Mouse (Mus musculus) liver, embryonic 13.5 days (tissue): ENCODE data around the gene Sult1a1. TPM values are rescaled to one million over a fixed set of nuclear protein-coding genes. Genes with fewer than 3 reads are reported as not detected.

Experiments
- ATAC-seq: fragments of 200-750 bp; cut with Nextera tagmentation; 2 replicates; pipeline ENCODE4 v1.8.0; 2017; ENCODE audit warnings: low read depth, mild to moderate bottlenecking, moderate number of reproducible peaks, moderate library complexity
- DNase-seq: peaks from one replicate; pipeline ENCODE4 v3.0.0; 2022
- H3K27ac ChIP-seq: fragments of 300-500 bp; sonication (generic); 2 replicates; pipeline ENCODE4 v1.5.1; 2015; ENCODE audit warnings: moderate library complexity, mild to moderate bottlenecking, inconsistent platforms
- H3K27me3 ChIP-seq: fragments of 300-500 bp; sonication (generic); 2 replicates; pipeline ENCODE4 v1.6.1; 2015; ENCODE audit warnings: mild to moderate bottlenecking, inconsistent platforms
- H3K36me3 ChIP-seq: fragments of 300-500 bp; sonication (generic); 2 replicates; pipeline ENCODE4 v1.6.1; 2015; ENCODE audit warnings: mild to moderate bottlenecking, inconsistent platforms
- H3K4me1 ChIP-seq: fragments of 300-500 bp; sonication (generic); replicated peaks from 2 replicates; pipeline ENCODE4 v1.6.1; 2015; ENCODE audit warnings: inconsistent platforms
- H3K4me2 ChIP-seq: fragments of 300-500 bp; sonication (generic); 2 replicates; pipeline ENCODE4 v1.6.1; 2015; ENCODE audit warnings: inconsistent platforms, mild to moderate bottlenecking, moderate library complexity
- H3K4me3 ChIP-seq: fragments of 300-500 bp; sonication (generic); replicated peaks from 2 replicates; pipeline ENCODE4 v1.5.1; 2015; ENCODE audit warnings: mild to moderate bottlenecking, inconsistent platforms
- H3K9ac ChIP-seq: fragments of 300-500 bp; sonication (generic); 2 replicates; pipeline ENCODE4 v1.6.1; 2015; ENCODE audit warnings: mild to moderate bottlenecking, inconsistent platforms
- H3K9me3 ChIP-seq: fragments of 300-500 bp; sonication (generic); replicated peaks from 2 replicates; pipeline ENCODE4 v1.6.1; 2016; ENCODE audit warnings: inconsistent platforms
- WGBS: fragments of 180-500 bp; shearing (Covaris S2); methylation state at CpG from one replicate; pipeline ENCODE4 v1.1.7; 2015; ENCODE audit not compliant: insufficient replicate concordance; 5-methylcytosine and 5-hydroxymethylcytosine counted together
- polyA plus RNA-seq: library from polyadenylated mRNA; unstranded; fragments of >200 nt; fragmentation: Nextera tagmentation; extraction: Ambion mirVana; gene quantifications from 2 replicates; pipeline ENCODE4 v1.2.1, GENCODE M21; 2015

Gene Sult1a1
- polyA plus RNA-seq, 1 experiment from 2014 or later: 2.0 TPM

DNA sequence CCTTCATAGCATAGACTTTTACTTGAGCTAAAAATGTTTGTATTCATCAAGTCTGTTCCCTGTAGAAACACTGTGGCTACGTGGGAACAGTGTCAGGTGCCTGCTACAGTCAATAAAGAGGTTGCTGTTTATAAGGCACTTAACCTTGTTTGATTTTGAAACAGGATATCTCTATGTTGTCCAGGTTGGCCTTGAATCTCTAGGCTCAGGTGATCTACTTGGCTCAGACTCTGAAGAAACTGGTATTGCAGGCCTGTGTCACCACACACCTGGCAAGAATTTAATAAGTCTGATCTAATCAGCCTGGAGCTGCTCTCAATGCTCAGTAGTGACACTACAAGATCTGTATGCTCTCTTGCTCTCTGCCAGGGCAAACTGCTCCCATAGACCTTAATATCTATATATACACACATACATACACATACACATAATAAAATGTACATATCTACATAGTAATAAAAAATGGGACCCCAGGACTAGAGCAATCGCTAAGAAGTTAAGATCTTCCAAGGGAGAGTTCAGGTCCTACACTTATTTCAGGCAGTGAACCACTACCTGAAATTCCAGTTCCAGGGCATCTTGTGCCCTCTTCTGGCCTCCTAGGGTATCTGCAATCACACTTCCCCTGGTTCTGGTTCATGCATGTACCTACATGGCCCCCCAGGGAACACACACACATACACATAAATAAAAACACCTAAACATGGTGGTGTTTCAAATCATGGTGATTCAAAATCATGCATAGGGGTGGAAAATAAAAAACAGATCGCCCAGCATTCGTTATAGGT lies 39.3 kb downstream of the Sult1a1 start:
- no peak overlapping the region for H3K27ac ChIP-seq
- H3K4me1 ChIP-seq: peaks cover 12% of the 10 kb centered on the region
- no peak overlapping the region for H3K9ac ChIP-seq
- no peaks in the 10 kb centered on the region for H3K9me3 ChIP-seq
- no peaks in the 10 kb centered on the region for H3K27me3 ChIP-seq
- 8% methylated on average over 4 of the region's 4 CpGs for WGBS
- H3K4me3 ChIP-seq: no peak overlapping the region
- DNase-seq (no peak), ATAC-seq (no peak)
- no peak overlapping the region for H3K4me2 ChIP-seq
- no peaks in the 10 kb centered on the region for H3K36me3 ChIP-seq

GRCm38 (mm10) chr7:126635375-126635774 lies 40.9 kb downstream of the Sult1a1 start:
- no peak for ATAC-seq
- H3K27me3 ChIP-seq: no peaks in the 10 kb centered on the region

DNA sequence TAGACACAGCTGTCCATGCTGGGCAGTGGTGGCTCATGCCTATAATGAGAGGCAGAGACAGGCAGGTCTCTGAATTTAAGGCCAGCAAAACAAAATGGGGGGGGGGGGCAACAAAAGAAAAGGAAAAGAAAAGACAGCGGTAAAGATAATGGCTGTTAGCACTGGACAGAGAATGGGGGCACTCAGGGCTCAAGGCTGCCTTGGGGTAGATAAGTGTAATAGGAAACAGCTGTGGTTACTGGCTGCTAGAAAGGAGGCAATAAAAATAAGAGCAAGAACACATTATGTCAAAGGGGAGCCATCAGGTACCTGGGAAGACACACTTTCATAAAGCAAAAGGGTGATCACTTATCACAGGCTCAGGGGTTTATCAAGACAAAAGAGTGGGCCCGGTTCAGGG lies 43.8 kb downstream of the Sult1a1 start:
- H3K4me2 ChIP-seq: no peak overlapping the region
- 13% methylated on average over 2 of the region's 2 CpGs for WGBS
- H3K4me3 ChIP-seq: no peak overlapping the region
- no peak for DNase-seq
- peak; percentile 41; the same call in 1 of the 2 replicates for ATAC-seq
- no peaks in the 10 kb centered on the region for H3K9me3 ChIP-seq
- H3K4me1 ChIP-seq: peaks cover 15% of the 10 kb centered on the region
- no peaks in the 10 kb centered on the region for H3K36me3 ChIP-seq
- no peak overlapping the region for H3K9ac ChIP-seq
- H3K27ac ChIP-seq: no peak overlapping the region
- H3K27me3 ChIP-seq: no peaks in the 10 kb centered on the region

More at GRCm38 (mm10) chr7:126635375-126635774, 40.9 kb downstream of the Sult1a1 start:
- no peak overlapping the region for H3K27ac ChIP-seq
- H3K9ac ChIP-seq: no peak overlapping the region
- no peak overlapping the region for H3K4me2 ChIP-seq
- no peak for DNase-seq
- H3K4me3 ChIP-seq: no peak overlapping the region
- no peaks in the 10 kb centered on the region for H3K9me3 ChIP-seq
- peaks cover 12% of the 10 kb centered on the region for H3K4me1 ChIP-seq
- no peaks in the 10 kb centered on the region for H3K36me3 ChIP-seq

- DNase-seq (no peak), ATAC-seq (no peak)
- Histone ChIP-seq H3K9me3 (no peaks in the 10 kb centered on the region), H3K36me3 (no peaks in the 10 kb centered on the region), H3K27me3 (no peaks in the 10 kb centered on the region), H3K4me2 (no peak within 1 kb of the TSS), H3K4me3 (no peak within 1 kb of the TSS), H3K4me1 (peaks cover 18% of the 10 kb centered on the region), H3K27ac (no peak within 1 kb of the TSS), H3K9ac (no peak within 1 kb of the TSS)
- WGBS: 68% methylated on average over 4 of the region's 4 CpGs
Measured at GRCm38 (mm10) chr7:126630824-126631518, 45.3 kb downstream of the Sult1a1 start, which contains the start of gene Nupr1. Gene Nupr1, minus strand, starts transcription at chr7:126630861.

DNA sequence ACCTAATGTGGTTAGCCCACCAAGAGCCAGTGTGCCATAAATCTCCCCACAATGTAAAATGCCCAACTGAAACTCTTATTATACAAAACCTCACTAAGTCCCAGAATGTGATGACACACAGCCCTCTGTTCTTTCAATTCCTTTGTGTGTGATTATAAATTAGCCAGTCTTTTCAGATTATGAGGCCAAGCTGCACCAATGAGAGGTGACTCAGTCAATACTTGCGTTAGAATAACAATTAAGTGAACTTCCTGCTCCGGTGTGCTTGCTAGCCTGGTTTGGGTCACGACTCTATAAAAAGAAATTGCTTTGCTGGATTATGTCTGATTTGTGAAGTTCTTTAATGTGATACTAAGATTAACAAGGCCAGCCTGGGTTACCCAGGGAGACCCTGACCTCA lies 46.3 kb downstream of the Sult1a1 start:
- 54% methylated on average over 3 of the region's 3 CpGs for WGBS
- no peak for ATAC-seq
- Histone ChIP-seq H3K27ac (no peak overlapping the region), H3K4me3 (no peak overlapping the region), H3K27me3 (no peaks in the 10 kb centered on the region), H3K4me1 (peaks cover 24% of the 10 kb centered on the region), H3K9me3 (no peaks in the 10 kb centered on the region), H3K36me3 (no peaks in the 10 kb centered on the region), H3K4me2 (no peak overlapping the region), H3K9ac (no peak overlapping the region)
- DNase-seq: no peak

GRCm38 (mm10) chr7:126628111-126628510 lies 48.1 kb downstream of the Sult1a1 start:
- ATAC-seq (no peak), DNase-seq (no peak)
- WGBS: 65% methylated on average over 6 of the region's 6 CpGs
- 0 out of 2 replicates have a peak overlapping the region, but pooled peaks have one; percentile 16 for H3K9ac ChIP-seq
- H3K9me3 ChIP-seq: no peaks in the 10 kb centered on the region
- H3K27me3 ChIP-seq: no peaks in the 10 kb centered on the region
- H3K27ac ChIP-seq: no peak overlapping the region
- H3K4me3 ChIP-seq: no peak overlapping the region
- H3K4me1 ChIP-seq: peaks cover 43% of the 10 kb centered on the region
- no peaks in the 10 kb centered on the region for H3K36me3 ChIP-seq
- no peak overlapping the region for H3K4me2 ChIP-seq

GRCm38 (mm10) chr7:126625807-126626600 lies 50.2 kb downstream of the Sult1a1 start:
- ATAC-seq: no peak; the same call in 1 of the 2 replicates
- H3K36me3 ChIP-seq: no peaks in the 10 kb centered on the region
- no peak overlapping the region for H3K4me3 ChIP-seq
- WGBS: 74% methylated on average over 3 of the region's 3 CpGs
- peaks cover 55% of the 10 kb centered on the region for H3K4me1 ChIP-seq
- H3K27ac ChIP-seq: no peak overlapping the region
- H3K4me2 ChIP-seq: peak overlapping the region; percentile 37
- no peaks in the 10 kb centered on the region for H3K9me3 ChIP-seq
- H3K9ac ChIP-seq: peak overlapping the region; percentile 44; the same call in 1 of the 2 replicates
- H3K27me3 ChIP-seq: no peaks in the 10 kb centered on the region
- DNase-seq: no peak

DNA sequence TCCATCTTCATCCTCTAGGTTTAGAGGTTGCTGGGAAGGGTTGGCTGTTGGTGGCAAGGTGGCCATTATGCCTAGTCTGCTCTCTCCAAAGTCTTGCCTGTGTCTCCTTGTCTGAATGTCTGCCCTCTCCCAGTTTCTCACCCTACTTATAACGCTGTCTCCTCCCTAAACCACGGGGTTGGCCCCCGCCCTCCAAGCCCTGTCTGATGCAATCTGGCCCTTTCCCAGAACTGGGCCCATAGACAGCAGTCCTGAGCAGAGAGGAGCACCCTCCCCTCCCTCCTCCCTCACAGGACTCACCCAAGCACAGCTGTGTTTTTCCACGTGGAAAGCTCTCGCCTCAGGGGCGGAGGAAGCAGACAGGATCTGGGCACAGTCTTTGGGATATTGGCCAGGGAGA lies 50.9 kb downstream of the Sult1a1 start:
- no peaks in the 10 kb centered on the region for H3K27me3 ChIP-seq
- DNase-seq: peak; percentile 47

GRCm38 (mm10) chr7:126624774-126625173 lies 51.5 kb downstream of the Sult1a1 start:
- ATAC-seq: no peak
- H3K36me3 ChIP-seq: no peaks in the 10 kb centered on the region
- WGBS: 77% methylated on average over 16 of the region's 16 CpGs
- no peak for DNase-seq
- no peaks in the 10 kb centered on the region for H3K9me3 ChIP-seq
- no peak overlapping the region for H3K4me3 ChIP-seq
- H3K4me2 ChIP-seq: peak overlapping the region; percentile 37
- H3K27ac ChIP-seq: no peak overlapping the region
- H3K4me1 ChIP-seq: peaks cover 59% of the 10 kb centered on the region
- peak overlapping the region; percentile 44; the same call in 1 of the 2 replicates for H3K9ac ChIP-seq
- no peaks in the 10 kb centered on the region for H3K27me3 ChIP-seq

More for the DNA sequence above, 50.9 kb downstream of the Sult1a1 start:
- Histone ChIP-seq H3K4me1 (peaks cover 59% of the 10 kb centered on the region), H3K36me3 (no peaks in the 10 kb centered on the region), H3K9ac (peak overlapping the region; percentile 44), H3K4me3 (no peak overlapping the region; the same call in 1 of the 2 replicates), H3K27ac (no peak overlapping the region), H3K4me2 (peak overlapping the region; percentile 37), H3K9me3 (no peaks in the 10 kb centered on the region)
- WGBS: 17% methylated on average over 6 of the region's 6 CpGs
- peak; percentile 82 for ATAC-seq

- DNase-seq: no peak
- H3K27ac ChIP-seq: no peak overlapping the region
- H3K4me2 ChIP-seq: no peak overlapping the region
- peaks cover 58% of the 10 kb centered on the region for H3K4me1 ChIP-seq
- no peaks in the 10 kb centered on the region for H3K27me3 ChIP-seq
- no peak overlapping the region for H3K9ac ChIP-seq
- H3K4me3 ChIP-seq: no peak overlapping the region
- 11% methylated on average over 1 of the region's 1 CpGs for WGBS
- H3K9me3 ChIP-seq: no peaks in the 10 kb centered on the region
- ATAC-seq: 0 out of 2 replicates have a peak, but pooled peaks have one; percentile 30
- H3K36me3 ChIP-seq: no peaks in the 10 kb centered on the region
Measured at GRCm38 (mm10) chr7:126623381-126623780, 52.9 kb downstream of the Sult1a1 start.
